Mouse (Mus musculus) CD8-positive naive resting alpha-beta T cell, adult 57 days (primary cell): ENCODE measurements around the gene Epb41l3. TPM values are rescaled to one million over a fixed set of nuclear protein-coding genes. Genes with fewer than 3 reads are reported as not detected.

Source experiments
- total RNA-seq: library from RNA; stranded (reverse); gene quantifications from one replicate; pipeline ENCODE4 v1.2.4, GENCODE M21; 2023

The Epb41l3 gene
- total RNA-seq: 1.7 TPM

DNA sequence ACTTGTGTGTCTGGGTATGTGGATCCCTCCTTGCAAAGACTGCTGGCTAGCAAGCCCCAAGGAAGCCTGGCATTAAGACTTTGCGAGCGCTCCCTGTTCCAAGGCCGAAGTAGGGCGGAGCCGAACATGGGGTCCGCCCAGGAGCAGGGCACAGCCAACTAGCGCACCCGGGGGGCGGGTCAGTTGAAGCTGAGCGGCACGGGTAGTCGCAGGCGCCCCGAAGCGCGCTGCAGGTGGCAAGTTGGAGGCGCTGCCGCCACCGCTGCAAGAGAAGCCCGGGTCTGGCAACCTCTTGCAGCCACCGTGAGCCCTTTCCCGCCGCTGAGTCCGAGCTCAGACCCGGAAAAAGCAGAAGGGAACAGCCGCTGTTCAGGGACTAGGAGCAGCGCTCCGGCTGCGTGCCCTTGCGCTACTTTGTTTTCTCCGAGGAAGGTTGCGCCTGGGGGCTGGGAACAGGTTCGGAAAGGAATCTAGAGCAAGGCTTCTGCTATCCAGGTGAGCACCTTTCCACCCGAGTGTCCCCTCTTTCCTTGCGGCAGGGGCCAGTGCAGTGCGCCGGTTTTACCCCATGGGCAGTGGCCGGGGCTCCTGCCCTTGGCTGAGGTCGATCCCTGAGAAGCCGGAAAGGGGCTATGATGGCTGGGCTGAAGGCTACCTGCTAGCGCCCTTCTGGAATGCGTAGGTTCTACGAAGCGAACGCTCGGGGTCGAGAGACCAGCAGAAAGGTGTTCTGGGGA is at the start of gene Epb41l3:
Epb41l3 (plus strand) TSS at position 183 of the 737 bp plus-strand sequence.

Other genes with a start within 250 kb of the Epb41l3 start
- gene Tmem200c, start 249.1 kb upstream of the Epb41l3 start, total RNA-seq: not detected